23 mouse cellular contexts compared by ENCODE assay signal in genomic region chr4:41115793-41116192, GRCm38 (mm10). TPM values are rescaled to one million over a fixed set of nuclear protein-coding genes. Genes with fewer than 3 reads are reported as not detected.
DNase-seq lines count a peak whose midpoint lies in the region; ATAC-seq and TF ChIP-seq lines count a peak whose summit lies in the region.
"Had no signal": no experiment of that assay in that cellular context is flagged by ENCODE, and none has a peak within 500 bp of the region (broad histone marks: within the 10 kb centered on the region; RNA-seq: fewer than 3 reads in every experiment).

No protein-coding gene starts in this region.

- no peaks in the 10 kb centered on the region for H3K27me3 ChIP-seq in forebrain, embryonic 11.5 days (ENCODE audit: control insufficient read depth, insufficient read depth, low read length)
- no peaks in the 10 kb centered on the region for H3K27me3 ChIP-seq in forebrain, embryonic 13.5 days
- H3K27me3 ChIP-seq in heart, embryonic 10.5 days (ENCODE audit: insufficient read depth, poor library complexity, severe bottlenecking): no peaks in the 10 kb centered on the region
- H3K27me3 ChIP-seq in liver, embryonic 12.5 days (replicated peaks): no peaks in the 10 kb centered on the region
- H3K27me3 ChIP-seq in liver, postnatal 0 days (ENCODE audit: insufficient read depth, low read length): no peaks in the 10 kb centered on the region
- no peaks in the 10 kb centered on the region for H3K27me3 ChIP-seq in liver, embryonic 11.5 days (replicated peaks; ENCODE audit: control insufficient read depth, insufficient read depth, low read length)
- H3K27me3 ChIP-seq: CH12.LX, Patski had no signal

- H3K9ac ChIP-seq in forebrain, embryonic 11.5 days (ENCODE audit: low read length): no peak overlapping the region
- H3K9ac ChIP-seq in forebrain, embryonic 13.5 days: no peak overlapping the region
- H3K9ac ChIP-seq in liver, embryonic 12.5 days: no peak overlapping the region
- H3K9ac ChIP-seq in liver, postnatal 0 days (replicated peaks): no peak overlapping the region
- no peak overlapping the region for H3K9ac ChIP-seq in liver, embryonic 11.5 days (ENCODE audit: low read depth, low read length)

- TF ChIP-seq CTCF in liver, postnatal 0 days (IDR thresholded peaks at IDR 0.05; ENCODE audit: low read depth): no peak

- H3K4me1 ChIP-seq in forebrain, embryonic 11.5 days (replicated peaks; ENCODE audit: control insufficient read depth, insufficient read depth, low read length): no peaks in the 10 kb centered on the region
- no peaks in the 10 kb centered on the region for H3K4me1 ChIP-seq in forebrain, embryonic 13.5 days
- H3K4me1 ChIP-seq in heart, embryonic 10.5 days: no peaks in the 10 kb centered on the region
- no peaks in the 10 kb centered on the region for H3K4me1 ChIP-seq in liver, embryonic 12.5 days
- H3K4me1 ChIP-seq in liver, postnatal 0 days (ENCODE audit: insufficient read depth): no peaks in the 10 kb centered on the region
- H3K4me1 ChIP-seq in liver, embryonic 11.5 days (replicated peaks; ENCODE audit: control insufficient read depth, insufficient read depth, low read length): no peaks in the 10 kb centered on the region

- no peak for ATAC-seq in forebrain, embryonic 11.5 days (replicated peaks; ENCODE audit: low FRiP score)
- no peak for ATAC-seq in forebrain, embryonic 13.5 days
- ATAC-seq in liver, embryonic 12.5 days: no peak
- no peak for ATAC-seq in liver, postnatal 0 days
- no peak for ATAC-seq in liver, embryonic 11.5 days (replicated peaks; ENCODE audit: low FRiP score)
- ATAC-seq: activated CD4-positive, CD25-positive, alpha-beta regulatory T cell, adult 4 months; CD4-positive, CD25-positive, alpha-beta regulatory T cell, adult 4 months; Patski had no signal

- H3K36me3 ChIP-seq in forebrain, embryonic 11.5 days (ENCODE audit: control insufficient read depth, insufficient read depth, low read length): peaks cover 10% of the 10 kb centered on the region; the same call in 1 of the 2 replicates
- peaks cover 73% of the 10 kb centered on the region for H3K36me3 ChIP-seq in forebrain, embryonic 13.5 days (ENCODE audit: poor library complexity, severe bottlenecking)
- peaks cover 72% of the 10 kb centered on the region for H3K36me3 ChIP-seq in heart, embryonic 10.5 days
- peaks cover 72% of the 10 kb centered on the region for H3K36me3 ChIP-seq in liver, embryonic 12.5 days
- peaks cover 54% of the 10 kb centered on the region for H3K36me3 ChIP-seq in liver, postnatal 0 days (replicated peaks; ENCODE audit: insufficient read depth, low read length)
- peaks cover 45% of the 10 kb centered on the region for H3K36me3 ChIP-seq in liver, embryonic 11.5 days (ENCODE audit: control insufficient read depth, insufficient read depth, low read length)

- no peak overlapping the region for H3K4me3 ChIP-seq in forebrain, embryonic 11.5 days (ENCODE audit: low read depth, low read length)
- H3K4me3 ChIP-seq in forebrain, embryonic 13.5 days: no peak overlapping the region
- H3K4me3 ChIP-seq in heart, embryonic 10.5 days: no peak overlapping the region
- no peak overlapping the region for H3K4me3 ChIP-seq in liver, embryonic 12.5 days
- no peak overlapping the region for H3K4me3 ChIP-seq in liver, postnatal 0 days (ENCODE audit: low read depth, low read length)
- no peak overlapping the region for H3K4me3 ChIP-seq in liver, embryonic 11.5 days (ENCODE audit: low read depth, low read length)

- H3K9me3 ChIP-seq in forebrain, embryonic 11.5 days (ENCODE audit: control insufficient read depth, low read length): no peaks in the 10 kb centered on the region
- H3K9me3 ChIP-seq in forebrain, embryonic 13.5 days (replicated peaks): no peaks in the 10 kb centered on the region
- no peaks in the 10 kb centered on the region for H3K9me3 ChIP-seq in heart, embryonic 10.5 days
- no peaks in the 10 kb centered on the region for H3K9me3 ChIP-seq in liver, embryonic 12.5 days (replicated peaks)
- H3K9me3 ChIP-seq in liver, postnatal 0 days (ENCODE audit: low read length): no peaks in the 10 kb centered on the region
- H3K9me3 ChIP-seq in liver, embryonic 11.5 days (ENCODE audit: control insufficient read depth, low read length): no peaks in the 10 kb centered on the region
- H3K9me3 ChIP-seq: G1E had no signal

- peak; percentile 40 for DNase-seq in forebrain, embryonic 11.5 days (ENCODE audit: low spot score)
- peak; percentile 55 for DNase-seq in heart, embryonic 10.5 days (ENCODE audit: low spot score)
- no peak for DNase-seq in heart, postnatal 4 days
- DNase-seq in liver: no peak
- peak; percentile 10 for DNase-seq in liver, postnatal 0 days
- no peak for DNase-seq in liver, embryonic 11.5 days (ENCODE audit: low spot score)
- DNase-seq: adrenal gland, adult 2 months; adrenal gland, adult 8-10 months; adrenal gland, postnatal 10 days; adrenal gland, postnatal 14 days; adrenal gland, postnatal 25 days; adrenal gland, postnatal 36 days; B cell, adult 2 months; cerebellum, adult 11 months; cerebellum, adult 11-12 months had no signal

- no peak overlapping the region for H3K27ac ChIP-seq in forebrain, embryonic 11.5 days (ENCODE audit: low read depth, low read length)
- H3K27ac ChIP-seq in forebrain, embryonic 13.5 days: no peak overlapping the region
- no peak overlapping the region for H3K27ac ChIP-seq in heart, embryonic 10.5 days
- H3K27ac ChIP-seq in liver, embryonic 12.5 days: peak overlapping the region; percentile 21; the same call in 1 of the 2 replicates
- H3K27ac ChIP-seq in liver, postnatal 0 days (ENCODE audit: low read depth): no peak overlapping the region
- no peak overlapping the region for H3K27ac ChIP-seq in liver, embryonic 11.5 days (ENCODE audit: low read depth, low read length)

- TF ChIP-seq EP300 in liver, postnatal 0 days (IDR thresholded peaks at IDR 0.05; ENCODE audit: low read depth): no peak

- H3K4me2 ChIP-seq in forebrain, embryonic 11.5 days (ENCODE audit: low read depth, low read length, severe bottlenecking): no peak overlapping the region
- H3K4me2 ChIP-seq in forebrain, embryonic 13.5 days: no peak overlapping the region
- H3K4me2 ChIP-seq in liver, embryonic 12.5 days: no peak overlapping the region
- no peak overlapping the region for H3K4me2 ChIP-seq in liver, postnatal 0 days (ENCODE audit: low read depth, low read length)
- no peak overlapping the region for H3K4me2 ChIP-seq in liver, embryonic 11.5 days

- 95% methylated on average over 15 of the region's 15 CpGs for WGBS in forebrain, embryonic 11.5 days
- 93% methylated on average over 15 of the region's 15 CpGs for WGBS in forebrain, embryonic 13.5 days
- 94% methylated on average over 15 of the region's 15 CpGs for WGBS in heart, embryonic 10.5 days
- 92% methylated on average over 15 of the region's 15 CpGs for WGBS in liver, embryonic 12.5 days (ENCODE audit: insufficient replicate concordance)
- 86% methylated on average over 15 of the region's 15 CpGs for WGBS in liver, postnatal 0 days (ENCODE audit: insufficient replicate concordance)
- 94% methylated on average over 15 of the region's 15 CpGs for WGBS in liver, embryonic 11.5 days

RNA-seq across cellular contexts. Expression of gene Nol6, which starts 8.5 kb away (rescaled TPM):
- polyA plus RNA-seq in forebrain, embryonic 11.5 days (2014; fragmentation: Nextera tagmentation; extraction: Ambion mirVana): 30.9 and 31.6 TPM in 2 replicates
- 24.2 and 28.7 TPM in 2 replicates for polyA plus RNA-seq in forebrain, embryonic 13.5 days (2015; fragmentation: Nextera tagmentation; extraction: Ambion mirVana)
- polyA plus RNA-seq in heart, embryonic 10.5 days (2016; fragmentation: Nextera tagmentation; extraction: Ambion mirVana): 26.0 and 26.8 TPM in 2 replicates
- total RNA-seq in heart, postnatal 4 days (2021): 10 to 100 TPM; 22.2 to 24.9 TPM
- polyA plus RNA-seq in liver, embryonic 12.5 days (2016; fragmentation: Nextera tagmentation; extraction: Ambion mirVana): 21.9 and 22.0 TPM in 2 replicates
- polyA plus RNA-seq in liver, postnatal 0 days (2015; fragmentation: Nextera tagmentation; extraction: Ambion mirVana): 4.3 and 4.7 TPM in 2 replicates
- 35.8 and 39.8 TPM in 2 replicates for polyA plus RNA-seq in liver, embryonic 11.5 days (2014; fragmentation: Nextera tagmentation; extraction: Ambion mirVana)

RNA-seq across cellular contexts. Expression of gene Aqp3, which starts 17.8 kb away (rescaled TPM):
- 1.6 and 2.1 TPM in 2 replicates for polyA plus RNA-seq in forebrain, embryonic 11.5 days (2014; fragmentation: Nextera tagmentation; extraction: Ambion mirVana)
- polyA plus RNA-seq in forebrain, embryonic 13.5 days (2015; fragmentation: Nextera tagmentation; extraction: Ambion mirVana): 0.10 TPM in 1 of 2 replicates, not detected in the other
- polyA plus RNA-seq in heart, embryonic 10.5 days (2016; fragmentation: Nextera tagmentation; extraction: Ambion mirVana): 10.6 TPM in 2 replicates
- total RNA-seq in heart, postnatal 4 days (2021): under 1 TPM; 0.14 to 0.19 TPM
- polyA plus RNA-seq in liver, embryonic 12.5 days (2016; fragmentation: Nextera tagmentation; extraction: Ambion mirVana): 20.9 and 22.3 TPM in 2 replicates
- polyA plus RNA-seq in liver, postnatal 0 days (2015; fragmentation: Nextera tagmentation; extraction: Ambion mirVana): 7.3 and 10.7 TPM in 2 replicates
- 12.7 and 15.7 TPM in 2 replicates for polyA plus RNA-seq in liver, embryonic 11.5 days (2014; fragmentation: Nextera tagmentation; extraction: Ambion mirVana)
- total RNA-seq: adrenal gland, adult 18-20 months; adrenal gland, postnatal 14 days; adrenal gland, postnatal 25 days; CH12.LX had no signal

RNA-seq across cellular contexts. Expression of gene Ube2r2, which starts 19.8 kb away (rescaled TPM):
- 97.3 and 105 TPM in 2 replicates for polyA plus RNA-seq in forebrain, embryonic 11.5 days (2014; fragmentation: Nextera tagmentation; extraction: Ambion mirVana)
- 73.2 and 74.6 TPM in 2 replicates for polyA plus RNA-seq in forebrain, embryonic 13.5 days (2015; fragmentation: Nextera tagmentation; extraction: Ambion mirVana)
- polyA plus RNA-seq in heart, embryonic 10.5 days (2016; fragmentation: Nextera tagmentation; extraction: Ambion mirVana): 64.2 and 84.7 TPM in 2 replicates
- total RNA-seq in heart, postnatal 4 days (2021): 100 to 1,000 TPM; 120 to 121 TPM
- 39.9 and 44.8 TPM in 2 replicates for polyA plus RNA-seq in liver, embryonic 12.5 days (2016; fragmentation: Nextera tagmentation; extraction: Ambion mirVana)
- polyA plus RNA-seq in liver, postnatal 0 days (2015; fragmentation: Nextera tagmentation; extraction: Ambion mirVana): 39.4 and 43.9 TPM in 2 replicates
- polyA plus RNA-seq in liver, embryonic 11.5 days (2014; fragmentation: Nextera tagmentation; extraction: Ambion mirVana): 46.7 and 49.2 TPM in 2 replicates

Comparison
In these comparisons a context has a peak if more than half of its experiments do, and no peak if none do; other contexts are left out.
1. DNase-seq: peak in forebrain, embryonic 11.5 days (single experiment), heart, embryonic 10.5 days (single experiment) and liver, postnatal 0 days (single experiment); none in heart, postnatal 4 days (single experiment), liver (single experiment) and liver, embryonic 11.5 days (single experiment).